ENCODE assay signal across 24 mouse cellular contexts in the genomic region with DNA sequence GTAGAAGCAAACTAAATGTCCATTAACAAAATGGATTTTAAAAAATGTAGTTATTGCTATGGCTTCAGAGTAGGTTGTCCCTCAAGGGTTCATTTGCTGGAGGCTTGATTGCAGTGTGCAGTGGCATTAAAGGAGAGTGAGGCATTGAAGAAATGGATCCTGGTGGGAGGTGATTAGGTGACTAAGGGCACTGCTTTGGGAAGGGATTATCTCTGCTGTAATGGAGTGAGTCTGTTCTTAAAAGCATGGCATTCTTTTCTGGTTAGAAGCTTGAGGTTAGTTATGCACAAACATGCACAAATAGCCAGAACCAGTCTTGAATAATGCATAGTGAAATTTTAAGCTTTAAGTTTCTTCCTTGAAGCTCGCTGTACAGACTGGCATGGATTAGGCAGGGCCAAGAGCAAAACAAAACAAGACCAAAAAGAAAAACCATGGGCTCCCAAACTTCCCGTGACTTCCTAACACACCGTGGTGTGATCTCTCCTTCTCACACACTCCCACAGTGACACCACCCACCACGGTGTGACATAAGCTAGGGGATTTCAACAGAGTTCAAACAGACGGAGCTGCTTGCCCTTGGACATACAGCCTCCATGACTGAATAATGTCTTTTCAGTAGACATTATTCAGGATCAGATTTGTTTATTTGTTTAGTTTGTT. TPM values are rescaled to one million over a fixed set of nuclear protein-coding genes. Genes with fewer than 3 reads are reported as not detected.
DNase-seq lines count a peak whose midpoint lies in the region; ATAC-seq lines count a peak whose summit lies in the region.
"Had no signal": no experiment of that assay in that cellular context is flagged by ENCODE, and none has a peak within 500 bp of the region (broad histone marks: within the 10 kb centered on the region; RNA-seq: fewer than 3 reads in every experiment).

No protein-coding gene starts in this region.

- no peaks in the 10 kb centered on the region for H3K36me3 ChIP-seq in forebrain, embryonic 10.5 days (replicated peaks)
- H3K36me3 ChIP-seq in forebrain, embryonic 16.5 days (ENCODE audit: control insufficient read depth, insufficient read depth): no peaks in the 10 kb centered on the region
- H3K36me3 ChIP-seq in midbrain, embryonic 13.5 days: no peaks in the 10 kb centered on the region
- no peaks in the 10 kb centered on the region for H3K36me3 ChIP-seq in midbrain, embryonic 16.5 days (ENCODE audit: control insufficient read depth, insufficient read depth, low read length)
- H3K36me3 ChIP-seq in midbrain, embryonic 14.5 days (ENCODE audit: control insufficient read depth, insufficient read depth, low read length): no peaks in the 10 kb centered on the region
- H3K36me3 ChIP-seq: embryonic facial prominence, embryonic 13.5 days; forebrain, embryonic 12.5 days; heart, embryonic 10.5 days; hindbrain, embryonic 12.5 days had no signal

- WGBS in forebrain, embryonic 10.5 days: 32% methylated on average over 5 of the region's 5 CpGs
- WGBS in forebrain, embryonic 16.5 days: 13% methylated on average over 5 of the region's 5 CpGs
- 17% methylated on average over 5 of the region's 5 CpGs for WGBS in midbrain, embryonic 13.5 days
- 22% methylated on average over 5 of the region's 5 CpGs for WGBS in midbrain, embryonic 16.5 days
- WGBS in midbrain, embryonic 14.5 days: 24% methylated on average over 5 of the region's 5 CpGs

- H3K9me3 ChIP-seq in forebrain, embryonic 10.5 days: no peaks in the 10 kb centered on the region
- no peaks in the 10 kb centered on the region for H3K9me3 ChIP-seq in forebrain, embryonic 16.5 days (ENCODE audit: control insufficient read depth, low read length)
- no peaks in the 10 kb centered on the region for H3K9me3 ChIP-seq in midbrain, embryonic 13.5 days
- no peaks in the 10 kb centered on the region for H3K9me3 ChIP-seq in midbrain, embryonic 16.5 days (replicated peaks; ENCODE audit: control insufficient read depth, low read length, poor library complexity, severe bottlenecking)
- H3K9me3 ChIP-seq in midbrain, embryonic 14.5 days (ENCODE audit: control insufficient read depth, low read length): no peaks in the 10 kb centered on the region
- H3K9me3 ChIP-seq: embryonic facial prominence, embryonic 13.5 days; forebrain, embryonic 12.5 days; heart, embryonic 10.5 days; hindbrain, embryonic 12.5 days had no signal

- no peak overlapping the region for H3K4me3 ChIP-seq in forebrain, embryonic 10.5 days
- no peak overlapping the region for H3K4me3 ChIP-seq in forebrain, embryonic 16.5 days (replicated peaks; ENCODE audit: low read length)
- H3K4me3 ChIP-seq in midbrain, embryonic 13.5 days (replicated peaks): no peak overlapping the region
- no peak overlapping the region for H3K4me3 ChIP-seq in midbrain, embryonic 16.5 days (ENCODE audit: low read depth, low read length)
- H3K4me3 ChIP-seq in midbrain, embryonic 14.5 days (replicated peaks; ENCODE audit: low read depth, low read length): no peak overlapping the region
- H3K4me3 ChIP-seq: embryonic facial prominence, embryonic 13.5 days; erythroblast, embryonic 14.5 days; forebrain, embryonic 12.5 days; gastrocnemius, adult 2 months; heart, embryonic 10.5 days; hindbrain, embryonic 12.5 days had no signal

- H3K27ac ChIP-seq in forebrain, embryonic 10.5 days: peak overlapping the region; percentile 51; the same call in 1 of the 2 replicates
- no peak overlapping the region for H3K27ac ChIP-seq in forebrain, embryonic 16.5 days (ENCODE audit: low read length)
- H3K27ac ChIP-seq in midbrain, embryonic 13.5 days: no peak overlapping the region
- no peak overlapping the region; the same call in 1 of the 2 replicates for H3K27ac ChIP-seq in midbrain, embryonic 16.5 days (ENCODE audit: low read length)
- no peak overlapping the region for H3K27ac ChIP-seq in midbrain, embryonic 14.5 days (replicated peaks; ENCODE audit: low read depth, low read length)
- H3K27ac ChIP-seq: embryonic facial prominence, embryonic 13.5 days; forebrain, embryonic 12.5 days; gastrocnemius, adult 2 months; heart, embryonic 10.5 days; hindbrain, embryonic 12.5 days had no signal

- no peak overlapping the region for H3K4me2 ChIP-seq in forebrain, embryonic 16.5 days (ENCODE audit: low read length)
- H3K4me2 ChIP-seq in midbrain, embryonic 13.5 days (replicated peaks): no peak overlapping the region
- no peak overlapping the region for H3K4me2 ChIP-seq in midbrain, embryonic 16.5 days (ENCODE audit: low read length)
- H3K4me2 ChIP-seq in midbrain, embryonic 14.5 days (ENCODE audit: low read length): no peak overlapping the region
- H3K4me2 ChIP-seq: embryonic facial prominence, embryonic 13.5 days; forebrain, embryonic 12.5 days; hindbrain, embryonic 12.5 days had no signal

- H3K27me3 ChIP-seq in forebrain, embryonic 10.5 days (ENCODE audit: poor library complexity, severe bottlenecking): peaks cover 10% of the 10 kb centered on the region
- H3K27me3 ChIP-seq in forebrain, embryonic 16.5 days (replicated peaks; ENCODE audit: control insufficient read depth, insufficient read depth, low read length): no peaks in the 10 kb centered on the region
- 0 out of 2 replicates have a peak, but pooled peaks cover 4% of the 10 kb centered on the region for H3K27me3 ChIP-seq in midbrain, embryonic 13.5 days
- H3K27me3 ChIP-seq in midbrain, embryonic 16.5 days (ENCODE audit: control insufficient read depth, insufficient read depth, low read depth, low read length): no peaks in the 10 kb centered on the region
- no peaks in the 10 kb centered on the region for H3K27me3 ChIP-seq in midbrain, embryonic 14.5 days (ENCODE audit: control insufficient read depth, insufficient read depth, low read length)
- H3K27me3 ChIP-seq: embryonic facial prominence, embryonic 13.5 days; forebrain, embryonic 12.5 days; hindbrain, embryonic 12.5 days had no signal

- no peak for DNase-seq in forebrain, embryonic 10.5 days (ENCODE audit: extremely low spot score, low spot score)
- DNase-seq in midbrain, embryonic 14.5 days: peak; percentile 14
- DNase-seq in heart, adult 8-10 months (ENCODE audit: low spot score): no peak
- DNase-seq in right cerebral cortex, postnatal 14 days: no peak
- DNase-seq: adrenal gland, adult 2 months; adrenal gland, postnatal 25 days; cerebellum, adult 2 months; cerebellum, postnatal 14 days; embryo, embryonic 11 days; gastrocnemius, adult 2 months; gastrocnemius, postnatal 25 days; heart, adult 11 months; heart, postnatal 10 days; heart, postnatal 4 days had no signal

- ATAC-seq in forebrain, embryonic 16.5 days: no peak
- ATAC-seq in midbrain, embryonic 13.5 days: peak; percentile 77
- ATAC-seq in midbrain, embryonic 16.5 days: no peak
- ATAC-seq in midbrain, embryonic 14.5 days (ENCODE audit: low FRiP score, low TSS enrichment): peak; percentile 11; the same call in 1 of the 2 replicates
- ATAC-seq: hindbrain, embryonic 16.5 days; inflammation-experienced regulatory T-cells, adult 6 months had no signal

- peaks cover 44% of the 10 kb centered on the region for H3K4me1 ChIP-seq in forebrain, embryonic 10.5 days
- no peaks in the 10 kb centered on the region for H3K4me1 ChIP-seq in forebrain, embryonic 16.5 days (replicated peaks; ENCODE audit: control insufficient read depth, insufficient read depth, low read length)
- H3K4me1 ChIP-seq in midbrain, embryonic 13.5 days (replicated peaks): peaks cover 6% of the 10 kb centered on the region
- H3K4me1 ChIP-seq in midbrain, embryonic 16.5 days (ENCODE audit: control insufficient read depth, insufficient read depth, low read length): 0 out of 2 replicates have a peak, but pooled peaks cover 4% of the 10 kb centered on the region
- peaks cover 5% of the 10 kb centered on the region; the same call in 1 of the 2 replicates for H3K4me1 ChIP-seq in midbrain, embryonic 14.5 days (ENCODE audit: control insufficient read depth, insufficient read depth, low read length)
- H3K4me1 ChIP-seq: heart, embryonic 10.5 days; hindbrain, embryonic 12.5 days had no signal

- H3K9ac ChIP-seq in forebrain, embryonic 16.5 days (replicated peaks; ENCODE audit: low read depth, low read length): no peak overlapping the region
- H3K9ac ChIP-seq in midbrain, embryonic 13.5 days (replicated peaks): no peak overlapping the region
- no peak overlapping the region for H3K9ac ChIP-seq in midbrain, embryonic 16.5 days (ENCODE audit: low read depth, low read length)
- no peak overlapping the region for H3K9ac ChIP-seq in midbrain, embryonic 14.5 days (replicated peaks; ENCODE audit: low read length)
- H3K9ac ChIP-seq: embryonic facial prominence, embryonic 13.5 days; forebrain, embryonic 12.5 days; hindbrain, embryonic 12.5 days had no signal

RNA-seq across cellular contexts. Expression of a gene that starts 7.5 kb away (rescaled TPM):
- polyA plus RNA-seq in forebrain, embryonic 10.5 days (2016; fragmentation: Nextera tagmentation; extraction: Ambion mirVana): 28.0 and 30.0 TPM in 2 replicates
- 22.2 and 30.4 TPM in 2 replicates for polyA plus RNA-seq in forebrain, embryonic 16.5 days (2015; fragmentation: Nextera tagmentation; extraction: Ambion mirVana)
- polyA plus RNA-seq in midbrain, embryonic 13.5 days (2015; fragmentation: Nextera tagmentation; extraction: Ambion mirVana): 15.6 and 19.0 TPM in 2 replicates
- 16.1 and 16.8 TPM in 2 replicates for polyA plus RNA-seq in midbrain, embryonic 16.5 days (2015; fragmentation: Nextera tagmentation; extraction: Ambion mirVana)
- 16.5 and 18.6 TPM in 2 replicates for polyA plus RNA-seq in midbrain, embryonic 14.5 days (2014; fragmentation: Nextera tagmentation; extraction: Ambion mirVana)
- 10 to 100 TPM; 16.9 to 24.1 (median 19.8) TPM for total RNA-seq in heart, adult 8-10 months (2022)

Comparison
In these comparisons a context has a peak if more than half of its experiments do, and no peak if none do; other contexts are left out.
1. ATAC-seq: peak in midbrain, embryonic 13.5 days (single experiment) and midbrain, embryonic 14.5 days (single experiment); none in forebrain, embryonic 16.5 days (single experiment) and midbrain, embryonic 16.5 days (single experiment).